Comparison of ENCODE assay signal across 8 mouse cellular contexts in the genomic region with DNA sequence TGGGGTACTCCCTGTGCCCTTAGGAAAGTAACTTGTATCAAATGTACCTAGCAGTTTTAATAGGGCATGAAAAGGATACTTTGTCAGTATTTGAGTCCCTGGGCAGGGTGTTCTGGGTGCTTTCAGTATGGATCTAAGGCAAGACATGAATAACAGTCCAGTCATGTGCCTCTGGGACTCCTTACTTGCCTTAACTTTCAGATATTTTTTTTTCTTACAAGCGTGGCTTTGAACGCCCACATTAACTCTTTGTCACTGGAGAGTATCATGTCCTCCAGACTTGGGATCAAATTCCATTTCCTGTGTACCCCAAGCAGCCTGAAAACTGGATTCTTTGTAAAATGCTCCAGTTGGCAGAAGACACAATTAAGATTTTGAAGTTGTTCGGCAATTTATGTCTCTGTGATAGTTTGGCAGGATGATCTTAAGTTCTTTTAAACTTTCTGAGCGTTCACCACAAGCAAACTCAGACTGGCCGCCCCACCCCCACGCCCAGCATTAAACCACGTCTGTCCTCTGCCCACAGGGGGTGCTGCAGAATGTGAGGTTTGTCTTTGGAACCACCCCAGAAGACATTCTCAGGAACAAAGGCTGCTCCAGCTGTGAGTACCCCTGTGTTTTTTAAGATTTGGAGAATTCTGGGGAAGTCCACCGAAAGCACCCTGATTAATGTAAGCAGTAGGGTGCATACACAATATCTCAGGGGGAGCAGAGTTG. TPM values are rescaled to one million over a fixed set of nuclear protein-coding genes. Genes with fewer than 3 reads are reported as not detected.
DNase-seq lines count a peak whose midpoint lies in the region; ATAC-seq lines count a peak whose summit lies in the region.

No protein-coding gene starts in this region.

- ATAC-seq in midbrain, embryonic 12.5 days (ENCODE audit: low FRiP score, low read depth) = no peak
- no peak for ATAC-seq in midbrain, embryonic 15.5 days (replicated peaks)
- no peak for ATAC-seq in embryonic facial prominence, embryonic 15.5 days (ENCODE audit: insufficient number of reproducible peaks, low FRiP score, low TSS enrichment, low read depth)
- ATAC-seq in intestine, embryonic 16.5 days = no peak

- no peak overlapping the region for H3K9ac ChIP-seq in midbrain, embryonic 12.5 days (replicated peaks)
- no peak overlapping the region for H3K9ac ChIP-seq in midbrain, embryonic 15.5 days
- 0 out of 2 replicates have a peak overlapping the region, but pooled peaks have one; percentile 26 for H3K9ac ChIP-seq in embryonic facial prominence, embryonic 15.5 days
- H3K9ac ChIP-seq in intestine, embryonic 16.5 days (ENCODE audit: low read depth, low read length) = peak overlapping the region; percentile 21; the same call in 1 of the 2 replicates

- no peaks in the 10 kb centered on the region for H3K9me3 ChIP-seq in midbrain, embryonic 12.5 days
- H3K9me3 ChIP-seq in midbrain, embryonic 15.5 days = no peaks in the 10 kb centered on the region
- no peaks in the 10 kb centered on the region for H3K9me3 ChIP-seq in embryonic facial prominence, embryonic 15.5 days (replicated peaks)
- no peaks in the 10 kb centered on the region for H3K9me3 ChIP-seq in intestine, embryonic 16.5 days (ENCODE audit: control insufficient read depth, low read length)

- H3K4me1 ChIP-seq in midbrain, embryonic 12.5 days = peaks cover 34% of the 10 kb centered on the region
- H3K4me1 ChIP-seq in midbrain, embryonic 15.5 days = peaks cover 21% of the 10 kb centered on the region; the same call in 1 of the 2 replicates
- peaks cover 48% of the 10 kb centered on the region for H3K4me1 ChIP-seq in embryonic facial prominence, embryonic 15.5 days
- H3K4me1 ChIP-seq in intestine, embryonic 16.5 days (ENCODE audit: control insufficient read depth, insufficient read depth, low read length) = peaks cover 21% of the 10 kb centered on the region

- 37% methylated on average over 8 of the region's 8 CpGs for WGBS in midbrain, embryonic 12.5 days
- WGBS in midbrain, embryonic 15.5 days = 41% methylated on average over 8 of the region's 8 CpGs
- WGBS in embryonic facial prominence, embryonic 15.5 days = 16% methylated on average over 8 of the region's 8 CpGs
- whole genome bisulfite sequencing in intestine, embryonic 16.5 days = 48% methylated on average over 8 of the region's 8 CpGs

- H3K4me3 ChIP-seq in midbrain, embryonic 12.5 days = 0 out of 2 replicates have a peak overlapping the region, but pooled peaks have one; percentile 7
- no peak overlapping the region for H3K4me3 ChIP-seq in midbrain, embryonic 15.5 days
- peak overlapping the region; percentile 66 for H3K4me3 ChIP-seq in embryonic facial prominence, embryonic 15.5 days (replicated peaks)
- peak overlapping the region; percentile 54 for H3K4me3 ChIP-seq in intestine, embryonic 16.5 days (ENCODE audit: low read length)

- H3K27me3 ChIP-seq in midbrain, embryonic 12.5 days = peaks cover 49% of the 10 kb centered on the region
- peaks cover 6% of the 10 kb centered on the region for H3K27me3 ChIP-seq in midbrain, embryonic 15.5 days (replicated peaks)
- H3K27me3 ChIP-seq in embryonic facial prominence, embryonic 15.5 days = 0 out of 2 replicates have a peak, but pooled peaks cover 3% of the 10 kb centered on the region
- H3K27me3 ChIP-seq in intestine, embryonic 16.5 days (replicated peaks; ENCODE audit: control insufficient read depth, insufficient read depth, low read length) = no peaks in the 10 kb centered on the region

- peak overlapping the region; percentile 6; the same call in 1 of the 2 replicates for H3K4me2 ChIP-seq in midbrain, embryonic 12.5 days (replicated peaks)
- H3K4me2 ChIP-seq in midbrain, embryonic 15.5 days = no peak overlapping the region; the same call in 1 of the 2 replicates
- peak overlapping the region; percentile 93 for H3K4me2 ChIP-seq in embryonic facial prominence, embryonic 15.5 days (replicated peaks)
- peak overlapping the region; percentile 92 for H3K4me2 ChIP-seq in intestine, embryonic 16.5 days (ENCODE audit: low read depth, low read length)

- H3K27ac ChIP-seq in midbrain, embryonic 12.5 days (replicated peaks) = no peak overlapping the region
- no peak overlapping the region for H3K27ac ChIP-seq in midbrain, embryonic 15.5 days
- no peak overlapping the region for H3K27ac ChIP-seq in embryonic facial prominence, embryonic 15.5 days (replicated peaks)
- H3K27ac ChIP-seq in intestine, embryonic 16.5 days (ENCODE audit: low read length) = no peak overlapping the region

- peak; percentile 20 to 27 for DNase-seq in lung, adult 18-20 months
- DNase-seq in cerebellum, adult 8-10 months = no peak
- no peak for DNase-seq in left cerebral cortex, adult 9 months (ENCODE audit: low spot score in 2 of 2)
- DNase-seq in adrenal gland, adult (ENCODE audit: inconsistent age in 2 of 2, low spot score in 1 of 2) = no peak

- H3K36me3 ChIP-seq in midbrain, embryonic 12.5 days = peaks cover 5% of the 10 kb centered on the region; the same call in 1 of the 2 replicates
- H3K36me3 ChIP-seq in midbrain, embryonic 15.5 days (replicated peaks) = no peaks in the 10 kb centered on the region
- H3K36me3 ChIP-seq in embryonic facial prominence, embryonic 15.5 days = peaks cover 40% of the 10 kb centered on the region
- H3K36me3 ChIP-seq in intestine, embryonic 16.5 days (ENCODE audit: control insufficient read depth, insufficient read depth, low read length) = peaks cover 5% of the 10 kb centered on the region

RNA-seq across cellular contexts. Expression of a gene that starts 2.3 kb away (rescaled TPM):
- polyA plus RNA-seq in midbrain, embryonic 12.5 days (2016; fragmentation: Nextera tagmentation; extraction: Ambion mirVana) = 46.0 and 65.2 TPM in 2 replicates
- polyA plus RNA-seq in midbrain, embryonic 15.5 days (2015; fragmentation: Nextera tagmentation; extraction: Ambion mirVana) = 4.7 and 5.1 TPM in 2 replicates
- polyA plus RNA-seq in embryonic facial prominence, embryonic 15.5 days (2015; fragmentation: Nextera tagmentation; extraction: Ambion mirVana) = 66.6 and 69.1 TPM in 2 replicates
- polyA plus RNA-seq in intestine, embryonic 16.5 days (2015; fragmentation: Nextera tagmentation; extraction: Ambion mirVana) = 22.6 and 26.1 TPM in 2 replicates

Comparison
In these comparisons a context has a peak if more than half of its experiments do, and no peak if none do; other contexts are left out.
1. H3K9ac ChIP-seq: peak in embryonic facial prominence, embryonic 15.5 days (single experiment) and intestine, embryonic 16.5 days (single experiment); none in midbrain, embryonic 12.5 days (single experiment) and midbrain, embryonic 15.5 days (single experiment).
2. DNase-seq: peak in lung, adult 18-20 months (2 of 2); none in cerebellum, adult 8-10 months (single experiment), left cerebral cortex, adult 9 months (0 of 2) and adrenal gland, adult (0 of 2).